ENCODE assay signal across 42 mouse cellular contexts in the genomic region with DNA sequence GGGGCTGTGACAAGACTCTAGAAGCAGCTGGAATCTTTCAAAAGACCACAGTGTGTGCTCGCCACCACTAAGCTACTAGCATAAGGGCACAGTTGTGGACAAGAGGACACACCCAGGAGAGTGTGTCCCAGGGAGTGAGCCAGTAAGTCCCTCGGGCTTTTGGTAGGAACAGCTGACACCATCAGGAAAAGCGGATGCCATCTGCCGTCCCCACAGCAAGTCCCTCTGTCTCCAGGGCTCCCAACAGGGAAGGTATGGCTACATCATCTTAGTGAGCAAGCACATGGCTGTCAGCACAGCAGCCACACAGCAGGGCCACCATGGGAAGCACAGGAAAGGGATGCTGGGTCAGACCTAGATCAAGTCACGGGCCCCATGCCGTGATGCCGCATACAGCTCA. TPM values are rescaled to one million over a fixed set of nuclear protein-coding genes. Genes with fewer than 3 reads are reported as not detected.
A peak's percentile ranks its signal among the peaks of the same experiment; 100 is the strongest.
DNase-seq lines count a peak whose midpoint lies in the region; ATAC-seq and TF ChIP-seq lines count a peak whose summit lies in the region.
"Had no signal": no experiment of that assay in that cellular context is flagged by ENCODE, and none has a peak within 500 bp of the region (broad histone marks: within the 10 kb centered on the region; RNA-seq: fewer than 3 reads in every experiment).

No protein-coding gene starts in this region.

- H3K9ac ChIP-seq in embryonic facial prominence, embryonic 11.5 days (replicated peaks; ENCODE audit: low read length), result no peak overlapping the region
- no peak overlapping the region for H3K9ac ChIP-seq in liver, adult 2 months (ENCODE audit: low read depth, low read length)
- H3K9ac ChIP-seq in liver, embryonic 11.5 days (ENCODE audit: low read depth, low read length), result no peak overlapping the region
- H3K9ac ChIP-seq in embryonic facial prominence, embryonic 14.5 days (ENCODE audit: low read depth, low read length), result no peak overlapping the region
- no peak overlapping the region for H3K9ac ChIP-seq in forebrain, postnatal 0 days
- H3K9ac ChIP-seq: forebrain, embryonic 13.5 days; heart, embryonic 12.5 days; hindbrain, embryonic 14.5 days; kidney, embryonic 15.5 days; lung, embryonic 15.5 days; midbrain, embryonic 12.5 days had no signal

- ATAC-seq in cerebellum, adult (ENCODE audit: insufficient number of reproducible peaks, low FRiP score, low TSS enrichment), result peak; percentile 64
- ATAC-seq in embryonic facial prominence, embryonic 11.5 days (replicated peaks; ENCODE audit: insufficient number of reproducible peaks, low FRiP score, low TSS enrichment, low read depth), result 0 out of 2 replicates have a peak, but pooled peaks have one; percentile 37
- ATAC-seq in liver, embryonic 11.5 days (replicated peaks; ENCODE audit: low FRiP score), result no peak
- peak; percentile 41 for ATAC-seq in embryonic facial prominence, embryonic 14.5 days (ENCODE audit: low read depth)
- no peak for ATAC-seq in forebrain, postnatal 0 days
- ATAC-seq: activated CD4-positive, CD25-positive, alpha-beta regulatory T cell, adult 4 months; forebrain, embryonic 13.5 days; inflammation-experienced regulatory T-cells, adult 6 months had no signal

- H3K27me3 ChIP-seq in embryonic facial prominence, embryonic 11.5 days (ENCODE audit: control insufficient read depth, insufficient read depth, low read length), result no peaks in the 10 kb centered on the region
- H3K27me3 ChIP-seq in embryonic facial prominence, embryonic 10.5 days (replicated peaks; ENCODE audit: low read depth, poor library complexity, severe bottlenecking), result no peaks in the 10 kb centered on the region
- no peaks in the 10 kb centered on the region for H3K27me3 ChIP-seq in liver, adult 2 months (ENCODE audit: control insufficient read depth, insufficient read depth, low read length)
- H3K27me3 ChIP-seq in liver, embryonic 11.5 days (replicated peaks; ENCODE audit: control insufficient read depth, insufficient read depth, low read length), result no peaks in the 10 kb centered on the region
- H3K27me3 ChIP-seq in embryonic facial prominence, embryonic 14.5 days (replicated peaks; ENCODE audit: control insufficient read depth, insufficient read depth, low read length), result no peaks in the 10 kb centered on the region
- no peaks in the 10 kb centered on the region for H3K27me3 ChIP-seq in forebrain, postnatal 0 days (ENCODE audit: insufficient read depth, low read length)
- H3K27me3 ChIP-seq: CH12.LX; forebrain, embryonic 13.5 days; heart, embryonic 12.5 days; kidney, embryonic 15.5 days; lung, embryonic 15.5 days; midbrain, embryonic 12.5 days had no signal

- no peak for DNase-seq in cerebellum, postnatal 4 days (ENCODE audit: low spot score in 2 of 2)
- no peak for DNase-seq in embryonic facial prominence, embryonic 11.5 days (ENCODE audit: low spot score)
- DNase-seq in embryonic facial prominence, embryonic 10.5 days (ENCODE audit: low spot score), result no peak
- DNase-seq in liver, adult 2 months (ENCODE audit: extremely low read depth, low read depth, low spot score), result no peak
- DNase-seq in liver, embryonic 11.5 days (ENCODE audit: low spot score), result no peak
- DNase-seq in embryonic facial prominence, embryonic 14.5 days (ENCODE audit: low spot score), result no peak
- DNase-seq in forebrain, postnatal 0 days, result no peak
- DNase-seq: adrenal gland, adult 2 months; adrenal gland, postnatal 36 days; gastrocnemius, postnatal 25 days; heart, adult 2 months; heart, postnatal 4 days; kidney, adult 18-20 months; kidney, postnatal 25 days; left cerebral cortex, postnatal 4 days; liver; right cerebral cortex, adult 18-20 months; spleen, adult 18-20 months; thymus, adult 18-20 months; thymus, postnatal 25 days had no signal

- peaks cover 8% of the 10 kb centered on the region; the same call in 1 of the 2 replicates for H3K36me3 ChIP-seq in embryonic facial prominence, embryonic 11.5 days (replicated peaks; ENCODE audit: control insufficient read depth, insufficient read depth, low read depth, low read length)
- H3K36me3 ChIP-seq in embryonic facial prominence, embryonic 10.5 days (replicated peaks), result peaks cover 90% of the 10 kb centered on the region
- H3K36me3 ChIP-seq in liver, adult 2 months (ENCODE audit: control insufficient read depth, insufficient read depth, low read length), result peaks cover 15% of the 10 kb centered on the region
- peaks cover 48% of the 10 kb centered on the region for H3K36me3 ChIP-seq in liver, embryonic 11.5 days (ENCODE audit: control insufficient read depth, insufficient read depth, low read length)
- peaks cover 80% of the 10 kb centered on the region for H3K36me3 ChIP-seq in embryonic facial prominence, embryonic 14.5 days (ENCODE audit: control insufficient read depth, insufficient read depth, low read length)
- peaks cover 69% of the 10 kb centered on the region for H3K36me3 ChIP-seq in forebrain, postnatal 0 days (ENCODE audit: insufficient read depth)

- WGBS in embryonic facial prominence, embryonic 11.5 days, result 84% methylated on average over 7 of the region's 7 CpGs
- 87% methylated on average over 7 of the region's 7 CpGs for WGBS in embryonic facial prominence, embryonic 10.5 days
- WGBS in liver, adult 2 months, result 95% methylated on average over 7 of the region's 7 CpGs
- 93% methylated on average over 7 of the region's 7 CpGs for WGBS in liver, embryonic 11.5 days
- 87% methylated on average over 7 of the region's 7 CpGs for WGBS in embryonic facial prominence, embryonic 14.5 days
- 86% methylated on average over 7 of the region's 7 CpGs for WGBS in forebrain, postnatal 0 days

- no peak overlapping the region for H3K27ac ChIP-seq in embryonic facial prominence, embryonic 11.5 days (replicated peaks; ENCODE audit: low read depth, low read length)
- H3K27ac ChIP-seq in embryonic facial prominence, embryonic 10.5 days (replicated peaks), result no peak overlapping the region
- peak overlapping the region; percentile 76 for H3K27ac ChIP-seq in liver, adult 2 months (replicated peaks; ENCODE audit: insufficient read depth, low read depth, low read length)
- no peak overlapping the region for H3K27ac ChIP-seq in liver, embryonic 11.5 days (ENCODE audit: low read depth, low read length)
- H3K27ac ChIP-seq in embryonic facial prominence, embryonic 14.5 days (replicated peaks; ENCODE audit: low read depth, low read length), result no peak overlapping the region
- no peak overlapping the region for H3K27ac ChIP-seq in forebrain, postnatal 0 days (ENCODE audit: low read depth, low read length)
- H3K27ac ChIP-seq: forebrain, embryonic 13.5 days; heart, adult 2 months; hindbrain, embryonic 14.5 days; kidney, embryonic 15.5 days; lung, embryonic 15.5 days; midbrain, embryonic 12.5 days had no signal

- H3K4me2 ChIP-seq in embryonic facial prominence, embryonic 11.5 days (ENCODE audit: low read depth, low read length), result no peak overlapping the region
- H3K4me2 ChIP-seq in liver, embryonic 11.5 days, result no peak overlapping the region
- no peak overlapping the region for H3K4me2 ChIP-seq in embryonic facial prominence, embryonic 14.5 days (ENCODE audit: low read depth, low read length)
- H3K4me2 ChIP-seq in forebrain, postnatal 0 days (ENCODE audit: low read depth), result no peak overlapping the region
- H3K4me2 ChIP-seq: forebrain, embryonic 13.5 days; heart, embryonic 12.5 days; hindbrain, embryonic 14.5 days; kidney, embryonic 15.5 days; lung, embryonic 15.5 days; midbrain, embryonic 12.5 days had no signal

- no peak for TF ChIP-seq POLR2A in liver, adult 2 months (IDR thresholded peaks at IDR 0.05; ENCODE audit: extremely low read depth, insufficient read depth, low read length)

- no peaks in the 10 kb centered on the region for H3K9me3 ChIP-seq in embryonic facial prominence, embryonic 11.5 days (replicated peaks; ENCODE audit: control insufficient read depth, low read length)
- H3K9me3 ChIP-seq in embryonic facial prominence, embryonic 10.5 days, result no peaks in the 10 kb centered on the region
- no peaks in the 10 kb centered on the region for H3K9me3 ChIP-seq in liver, embryonic 11.5 days (ENCODE audit: control insufficient read depth, low read length)
- H3K9me3 ChIP-seq in embryonic facial prominence, embryonic 14.5 days (ENCODE audit: control insufficient read depth, low read length), result no peaks in the 10 kb centered on the region
- no peaks in the 10 kb centered on the region for H3K9me3 ChIP-seq in forebrain, postnatal 0 days (ENCODE audit: low read length)
- H3K9me3 ChIP-seq: forebrain, embryonic 13.5 days; heart, embryonic 12.5 days; kidney, embryonic 15.5 days; lung, embryonic 15.5 days; midbrain, embryonic 12.5 days had no signal

- H3K79me2 ChIP-seq in liver, adult 2 months (ENCODE audit: control insufficient read depth, insufficient read depth, low read length), result no peaks in the 10 kb centered on the region; the same call in 1 of the 2 replicates

- no peak overlapping the region for H3K4me3 ChIP-seq in embryonic facial prominence, embryonic 11.5 days (ENCODE audit: low read depth, low read length)
- no peak overlapping the region for H3K4me3 ChIP-seq in embryonic facial prominence, embryonic 10.5 days
- H3K4me3 ChIP-seq in liver, adult 2 months (ENCODE audit: insufficient read depth, low read depth, low read length), result no peak overlapping the region
- no peak overlapping the region for H3K4me3 ChIP-seq in liver, embryonic 11.5 days (ENCODE audit: low read depth, low read length)
- no peak overlapping the region for H3K4me3 ChIP-seq in embryonic facial prominence, embryonic 14.5 days (ENCODE audit: low read depth, low read length)
- H3K4me3 ChIP-seq in forebrain, postnatal 0 days (ENCODE audit: low read depth, low read length), result no peak overlapping the region
- H3K4me3 ChIP-seq: forebrain, embryonic 13.5 days; heart, adult 2 months; heart, embryonic 12.5 days; kidney, embryonic 15.5 days; lung, embryonic 15.5 days; midbrain, embryonic 12.5 days had no signal

- TF ChIP-seq CTCF in liver, adult 2 months (IDR thresholded peaks at IDR 0.05; ENCODE audit: low read depth, low read length), result no peak
- no peak for TF ChIP-seq CTCF in forebrain, postnatal 0 days (IDR thresholded peaks at IDR 0.05; ENCODE audit: low read depth)

- no peaks in the 10 kb centered on the region for H3K4me1 ChIP-seq in embryonic facial prominence, embryonic 11.5 days (ENCODE audit: control insufficient read depth, insufficient read depth, low read length)
- peaks cover 5% of the 10 kb centered on the region for H3K4me1 ChIP-seq in embryonic facial prominence, embryonic 10.5 days
- peaks cover 32% of the 10 kb centered on the region for H3K4me1 ChIP-seq in liver, adult 2 months (ENCODE audit: control insufficient read depth, insufficient read depth, low read length)
- H3K4me1 ChIP-seq in liver, embryonic 11.5 days (replicated peaks; ENCODE audit: control insufficient read depth, insufficient read depth, low read length), result peaks cover 4% of the 10 kb centered on the region
- H3K4me1 ChIP-seq in embryonic facial prominence, embryonic 14.5 days (ENCODE audit: control insufficient read depth, insufficient read depth, low read length), result no peaks in the 10 kb centered on the region
- H3K4me1 ChIP-seq in forebrain, postnatal 0 days (ENCODE audit: insufficient read depth), result no peaks in the 10 kb centered on the region
- H3K4me1 ChIP-seq: forebrain, embryonic 13.5 days; kidney, embryonic 15.5 days; lung, embryonic 15.5 days; midbrain, embryonic 12.5 days had no signal

RNA-seq across cellular contexts. Expression of gene Wdr91, which starts 15.1 kb away (rescaled TPM):
- polyA plus RNA-seq in embryonic facial prominence, embryonic 11.5 days (2014; fragmentation: Nextera tagmentation; extraction: Ambion mirVana), result 11.9 and 12.6 TPM in 2 replicates
- 11.9 and 13.2 TPM in 2 replicates for polyA plus RNA-seq in embryonic facial prominence, embryonic 10.5 days (2016; fragmentation: Nextera tagmentation; extraction: Ambion mirVana)
- total RNA-seq in liver, adult 2 months (2014; rRNA removed), result 9.5 and 14.9 TPM in 2 replicates
- polyA plus RNA-seq in liver, adult 2 months (2012; rRNA removed), result 23.4 and 28.0 TPM in 2 replicates
- 15.5 and 19.3 TPM in 2 replicates for polyA plus RNA-seq in liver, embryonic 11.5 days (2014; fragmentation: Nextera tagmentation; extraction: Ambion mirVana)
- 8.6 and 10.2 TPM in 2 replicates for polyA plus RNA-seq in embryonic facial prominence, embryonic 14.5 days (2014; fragmentation: Nextera tagmentation; extraction: Ambion mirVana)
- total RNA-seq in forebrain, postnatal 0 days (2014; rRNA removed), result 28.4 and 37.3 TPM in 2 replicates
- polyA plus RNA-seq in forebrain, postnatal 0 days (2015; fragmentation: Nextera tagmentation; extraction: Ambion mirVana), result 11.8 and 14.6 TPM in 2 replicates

RNA-seq across cellular contexts. Expression of gene Cyren, which starts 17.7 kb away (rescaled TPM):
- polyA plus RNA-seq in embryonic facial prominence, embryonic 11.5 days (2014; fragmentation: Nextera tagmentation; extraction: Ambion mirVana), result 10.9 and 14.2 TPM in 2 replicates
- polyA plus RNA-seq in embryonic facial prominence, embryonic 10.5 days (2016; fragmentation: Nextera tagmentation; extraction: Ambion mirVana), result 18.9 and 19.2 TPM in 2 replicates
- total RNA-seq in liver, adult 2 months (2014; rRNA removed), result 2.0 and 3.0 TPM in 2 replicates
- 2.7 and 3.2 TPM in 2 replicates for polyA plus RNA-seq in liver, adult 2 months (2012; rRNA removed)
- 20.1 and 20.5 TPM in 2 replicates for polyA plus RNA-seq in liver, embryonic 11.5 days (2014; fragmentation: Nextera tagmentation; extraction: Ambion mirVana)
- polyA plus RNA-seq in embryonic facial prominence, embryonic 14.5 days (2014; fragmentation: Nextera tagmentation; extraction: Ambion mirVana), result 9.6 and 10.7 TPM in 2 replicates
- total RNA-seq in forebrain, postnatal 0 days (2014; rRNA removed), result 5.7 and 6.3 TPM in 2 replicates
- polyA plus RNA-seq in forebrain, postnatal 0 days (2015; fragmentation: Nextera tagmentation; extraction: Ambion mirVana), result 4.5 and 5.0 TPM in 2 replicates

RNA-seq across cellular contexts. Expression of gene Stra8, which starts 24.4 kb away (rescaled TPM):
- polyA plus RNA-seq in embryonic facial prominence, embryonic 11.5 days (2014; fragmentation: Nextera tagmentation; extraction: Ambion mirVana), result not detected in 2 replicates
- polyA plus RNA-seq in embryonic facial prominence, embryonic 10.5 days (2016; fragmentation: Nextera tagmentation; extraction: Ambion mirVana), result 0.12 TPM in 1 of 2 replicates, not detected in the other
- total RNA-seq in liver, adult 2 months (2014; rRNA removed), result not detected in 2 replicates
- not detected in 2 replicates for polyA plus RNA-seq in liver, adult 2 months (2012; rRNA removed)
- not detected in 2 replicates for polyA plus RNA-seq in liver, embryonic 11.5 days (2014; fragmentation: Nextera tagmentation; extraction: Ambion mirVana)
- polyA plus RNA-seq in embryonic facial prominence, embryonic 14.5 days (2014; fragmentation: Nextera tagmentation; extraction: Ambion mirVana), result not detected in 2 replicates
- total RNA-seq in forebrain, postnatal 0 days (2014; rRNA removed), result not detected in 2 replicates
- polyA plus RNA-seq in forebrain, postnatal 0 days (2015; fragmentation: Nextera tagmentation; extraction: Ambion mirVana), result not detected in 2 replicates
- total RNA-seq: adrenal gland, adult 2 months; adrenal gland, postnatal 36 days; gastrocnemius, adult 18-20 months; gastrocnemius, postnatal 25 days; heart, adult 2 months; heart, postnatal 4 days; layer of hippocampus, adult 18-20 months; layer of hippocampus, postnatal 14 days; left cerebral cortex, adult 8-10 months; left cerebral cortex, postnatal 4 days; megakaryocyte progenitor cell, adult 5-6 weeks; monocyte, adult 5-6 weeks had no signal
- polyA plus RNA-seq: adrenal gland, adult 2 months; C2C12; forebrain, embryonic 13.5 days; frontal cortex, adult 2 months; heart, adult 2 months; heart, embryonic 12.5 days; heart, postnatal 0 days; hindbrain, embryonic 14.5 days; inflammation-experienced regulatory T-cells, adult 6 months; kidney, embryonic 15.5 days; liver, embryonic 16.5 days; lung, embryonic 15.5 days; midbrain, embryonic 12.5 days; neural tube, embryonic 11.5 days; stomach, embryonic 16.5 days had no signal

RNA-seq across cellular contexts. Expression of gene Tmem140, which starts 32.6 kb away (rescaled TPM):
- 1.2 and 1.5 TPM in 2 replicates for polyA plus RNA-seq in embryonic facial prominence, embryonic 11.5 days (2014; fragmentation: Nextera tagmentation; extraction: Ambion mirVana)
- polyA plus RNA-seq in embryonic facial prominence, embryonic 10.5 days (2016; fragmentation: Nextera tagmentation; extraction: Ambion mirVana), result 1.8 and 1.9 TPM in 2 replicates
- 31.9 and 37.9 TPM in 2 replicates for total RNA-seq in liver, adult 2 months (2014; rRNA removed)
- polyA plus RNA-seq in liver, adult 2 months (2012; rRNA removed), result 19.1 and 20.1 TPM in 2 replicates
- 2.7 and 3.2 TPM in 2 replicates for polyA plus RNA-seq in liver, embryonic 11.5 days (2014; fragmentation: Nextera tagmentation; extraction: Ambion mirVana)
- 2.4 TPM in 2 replicates for polyA plus RNA-seq in embryonic facial prominence, embryonic 14.5 days (2014; fragmentation: Nextera tagmentation; extraction: Ambion mirVana)
- 1.6 and 7.3 TPM in 2 replicates for total RNA-seq in forebrain, postnatal 0 days (2014; rRNA removed)
- 0.45 and 0.48 TPM in 2 replicates for polyA plus RNA-seq in forebrain, postnatal 0 days (2015; fragmentation: Nextera tagmentation; extraction: Ambion mirVana)

Comparison
In these comparisons a context has a peak if more than half of its experiments do, and no peak if none do; other contexts are left out.
1. ATAC-seq: peak in cerebellum, adult (single experiment), embryonic facial prominence, embryonic 11.5 days (single experiment) and embryonic facial prominence, embryonic 14.5 days (single experiment); none in liver, embryonic 11.5 days (single experiment) and forebrain, postnatal 0 days (single experiment).